Mouse (Mus musculus) lung, postnatal 0 days (tissue): Measurements from ENCODE around the gene Mast4.

Source experiments
- CTCF ChIP-seq: IDR thresholded peaks from 2 replicates; pipeline ENCODE4 v1.5.1; 2016; ENCODE audit warnings: antibody characterized with exemption, mild to moderate bottlenecking
- EP300 ChIP-seq: IDR thresholded peaks from 2 replicates; pipeline ENCODE4 v1.6.1; 2016; ENCODE audit warnings: antibody characterized with exemption, mild to moderate bottlenecking, control low read depth

DNA sequence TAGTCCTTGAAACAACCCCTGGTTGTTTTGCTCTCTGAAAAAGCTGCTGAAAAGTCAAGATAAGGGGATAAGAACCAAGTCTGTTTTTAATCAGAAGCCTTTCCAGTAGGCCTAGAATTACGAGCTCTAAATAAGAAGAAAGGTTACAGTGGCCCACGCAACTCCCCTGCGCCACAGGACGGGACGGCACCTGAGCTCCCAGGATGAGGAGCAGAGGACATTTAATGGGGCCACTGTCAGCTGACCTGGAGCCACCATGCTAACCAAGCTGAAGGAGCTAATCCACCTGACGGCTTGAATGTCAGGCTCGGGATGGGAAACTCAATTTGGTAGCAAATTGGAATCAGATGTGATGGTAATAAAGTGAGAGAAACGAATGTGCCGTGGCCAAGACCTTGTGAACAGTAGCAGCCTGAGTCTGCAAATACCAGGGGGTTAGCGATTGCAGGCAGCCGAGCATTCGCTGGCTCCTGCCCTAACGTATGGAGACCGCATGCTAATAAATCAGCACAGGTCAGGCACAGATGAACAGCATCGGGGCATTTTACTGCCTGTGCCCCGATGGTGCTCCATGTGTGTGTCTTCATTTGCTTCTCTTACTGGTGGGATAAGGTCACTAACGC lies 306.7 kb downstream of the Mast4 start:
- TF ChIP-seq CTCF (no peak), EP300 (no peak)
